Mouse (Mus musculus): ENCODE results near the gene Lmx1b.

Lmx1b gene

DNA sequence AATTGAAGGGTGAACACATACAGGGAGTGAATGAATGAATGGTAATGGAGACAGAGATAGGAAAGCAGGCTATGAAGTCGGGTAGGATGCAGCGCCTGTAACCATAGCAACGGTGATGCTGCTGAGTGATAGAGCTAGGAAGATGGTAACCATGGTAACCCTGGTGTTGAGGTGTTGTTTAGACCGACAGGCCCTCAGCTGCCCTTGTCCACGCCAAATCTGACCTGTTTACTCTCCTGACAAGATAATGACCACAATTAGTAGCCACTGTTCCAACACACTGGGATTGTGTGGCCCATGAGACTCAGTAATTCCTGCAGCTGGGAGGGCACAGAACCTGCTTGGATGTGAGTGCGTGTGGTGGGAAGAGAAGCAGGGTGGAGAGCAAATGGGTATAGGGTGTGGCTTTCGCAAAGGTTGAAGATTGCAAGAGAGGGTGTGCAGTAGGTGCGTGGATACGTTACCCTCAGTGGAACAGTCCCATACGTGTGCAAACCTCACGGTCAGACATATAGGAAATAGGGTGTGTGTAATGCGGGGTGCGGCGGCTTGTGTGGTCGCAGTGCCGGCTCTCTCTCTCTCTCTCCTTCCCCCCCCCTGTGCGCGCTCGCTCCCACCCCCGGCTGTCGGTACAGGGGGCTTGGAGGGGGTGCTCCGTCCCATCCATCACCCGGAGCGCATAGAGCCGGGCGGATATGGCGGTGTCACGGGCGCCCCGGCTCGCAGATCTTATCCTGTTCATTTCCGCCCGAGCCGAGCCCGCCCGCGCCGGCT is 96.7 kb downstream of the Lmx1b start:
- DNase-seq (ENCODE audit: low read depth, low spot score), result no peak

DNA sequence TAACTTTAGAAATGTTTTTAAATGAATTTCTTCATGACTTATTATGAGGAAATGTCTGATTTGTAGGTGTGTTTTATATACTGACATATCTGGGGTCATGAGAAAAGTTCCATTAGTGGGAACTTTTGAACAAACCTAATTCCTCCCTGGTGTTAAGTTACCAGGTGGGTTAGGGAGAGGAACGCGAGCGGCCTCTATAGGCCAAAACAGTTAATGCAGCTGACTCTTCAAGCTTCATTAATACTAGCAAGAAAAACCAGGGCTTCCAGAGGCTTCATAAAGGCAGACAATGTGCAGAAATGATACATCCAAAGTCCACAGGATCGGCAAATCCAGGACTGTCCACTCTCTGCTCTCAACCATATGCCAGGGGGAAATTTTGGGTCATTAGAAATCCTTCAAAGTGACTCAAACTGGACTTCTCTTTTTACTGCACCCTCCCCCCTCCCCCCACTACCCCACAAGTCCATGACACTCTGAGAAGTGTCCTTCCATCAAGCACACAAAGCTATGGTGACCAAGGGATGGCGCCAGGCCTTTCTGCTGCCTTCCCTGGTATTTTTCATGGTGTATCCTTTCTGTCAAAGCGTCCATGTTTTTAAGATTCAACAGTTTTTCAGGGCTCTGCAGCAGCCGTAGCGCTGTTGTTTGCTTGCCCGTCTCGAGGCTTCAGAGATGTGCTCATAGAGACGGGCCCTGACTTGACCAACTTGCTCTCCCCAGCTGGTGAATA is 97.4 kb downstream of the Lmx1b start:
- DNase-seq (ENCODE audit: low read depth, low spot score), result no peak

DNA sequence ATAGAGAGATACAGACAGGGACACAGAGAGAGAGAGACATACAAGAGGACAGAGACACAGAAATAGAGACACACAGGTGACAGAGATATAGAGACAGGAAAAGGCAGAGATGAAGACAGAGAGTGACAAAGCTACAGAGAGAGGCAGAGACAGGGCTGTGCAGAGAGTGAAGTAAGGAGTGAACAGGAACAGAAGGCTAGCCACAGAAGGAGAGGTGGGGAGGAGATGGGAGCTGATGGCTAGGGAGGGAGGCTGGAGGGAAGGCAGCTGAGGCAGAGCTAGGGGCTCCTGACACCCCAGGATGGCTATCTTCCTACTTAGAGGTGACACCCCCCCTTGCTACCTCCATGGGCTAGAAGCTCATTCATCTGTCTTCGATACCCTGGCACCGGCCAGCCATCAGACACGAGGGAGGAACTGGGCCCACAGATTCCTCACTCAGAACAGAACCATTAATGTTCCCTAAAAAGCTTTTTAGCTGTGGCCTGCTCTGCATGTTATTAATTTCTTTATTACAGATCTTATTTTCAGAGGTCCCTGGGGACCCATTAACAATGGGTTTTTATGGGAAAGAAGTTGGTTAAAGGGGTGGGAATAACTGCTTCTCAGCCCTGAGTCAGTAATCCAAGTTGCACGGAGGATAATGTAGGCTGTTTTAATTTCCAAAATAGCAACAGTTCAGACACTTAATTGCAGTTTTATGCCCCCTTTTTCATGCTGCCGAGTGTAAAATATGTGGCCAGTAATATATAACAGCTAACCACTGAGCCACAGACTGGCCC is 114.8 kb downstream of the Lmx1b start:
- DNase-seq (ENCODE audit: low read depth, low spot score), result no peak

DNA sequence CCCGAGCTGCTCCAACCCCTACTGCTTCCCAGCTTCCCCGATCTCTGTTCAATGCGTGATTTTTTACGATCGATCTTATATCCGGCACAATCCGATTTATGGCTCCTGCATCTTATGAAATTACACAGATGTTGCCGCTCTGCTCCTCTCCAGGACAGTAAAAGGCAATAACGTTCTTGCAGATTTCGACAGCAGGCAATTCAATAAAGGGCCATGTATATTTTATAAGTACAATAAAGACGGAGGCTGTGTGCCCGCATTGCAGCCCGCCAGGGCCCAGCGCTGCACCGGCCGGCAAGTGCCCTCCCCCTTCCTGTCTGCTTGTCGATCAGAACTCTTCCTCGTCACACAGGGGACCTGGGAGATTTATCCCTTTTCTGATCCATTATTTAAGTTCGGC is 124.5 kb downstream of the Lmx1b start:
- no peak for DNase-seq (ENCODE audit: low read depth, low spot score)

DNA sequence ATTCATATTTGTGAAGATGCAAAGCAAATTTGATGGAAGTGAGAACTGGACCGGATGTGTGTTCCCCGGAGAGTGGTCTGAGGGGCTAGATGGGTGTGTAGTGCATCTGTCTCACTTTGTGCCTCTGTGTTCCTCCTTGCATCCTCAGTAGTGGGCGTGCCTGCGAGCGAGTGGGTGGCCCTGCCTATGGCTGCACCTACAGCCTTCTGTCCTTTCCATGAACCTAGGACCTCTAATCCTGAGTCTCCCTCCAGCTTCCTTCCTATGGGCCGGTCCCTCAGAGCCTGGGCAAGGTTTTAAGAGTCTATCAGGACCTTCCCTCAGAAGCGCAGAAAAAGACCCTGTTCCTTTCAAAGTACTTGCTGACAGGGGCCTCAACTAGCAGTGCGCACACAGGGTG is 124.9 kb downstream of the Lmx1b start:
- DNase-seq (ENCODE audit: low read depth, low spot score), result no peak
